12 mouse cellular contexts compared by ENCODE assay signal in genomic region chrX:149941355-149941754, GRCm38 (mm10). TPM values are rescaled to one million over a fixed set of nuclear protein-coding genes. Genes with fewer than 3 reads are reported as not detected.
"Had no signal": no experiment of that assay in that cellular context is flagged by ENCODE, and none has a peak within 500 bp of the region (broad histone marks: within the 10 kb centered on the region; RNA-seq: fewer than 3 reads in every experiment).

Gene Gm15091 (plus strand): TSS chrX:149941655.

RNA-seq across cellular contexts. Expression of gene Gm15091, which starts in this region (rescaled TPM):
- total RNA-seq: left cerebral cortex, adult 8-10 months; left cerebral cortex, postnatal 10 days; left cerebral cortex, postnatal 14 days; left cerebral cortex, postnatal 25 days; left cerebral cortex, postnatal 36 days; left cerebral cortex, postnatal 4 days; liver, adult 2 months; megakaryocyte progenitor cell, adult 5-6 weeks; megakaryocyte, adult 5-6 weeks; megakaryocyte-erythroid progenitor cell, adult 5-6 weeks; midbrain, postnatal 0 days; monocyte, adult 5-6 weeks had no signal
